Mouse (Mus musculus): ENCODE results near the gene Jak2. TPM values are rescaled to one million over a fixed set of nuclear protein-coding genes. Genes with fewer than 3 reads are reported as not detected.
A peak's percentile ranks its signal among the peaks of the same experiment; 100 is the strongest.

Jak2 gene
- 10 to 100 TPM; 28.5 to 29.2 TPM for total RNA-seq (2021)

GRCm38 (mm10) chr19:29251191-29251957 is at the start of gene Jak2:
TSS of gene Jak2 (plus strand) at chr19:29251828.
- intact Hi-C loops (cut with DNase I), result loop anchor here (5.0 to 10.0 kb wide), 6 partner anchors 103 to 477 kb away; partner anchors contain the start of gene Rcl1
- peak; percentile 77 to 97 for DNase-seq (ENCODE audit: extremely low spot score in 1 of 2, low spot score in 2 of 2)

- intact Hi-C loops (cut with DNase I), result no loop called here
- no peak for DNase-seq (ENCODE audit: extremely low spot score in 1 of 2, low spot score in 2 of 2)
These were observed 48.3 kb upstream of the Jak2 start for GRCm38 (mm10) chr19:29203337-29203736.

- no peak for DNase-seq (ENCODE audit: extremely low spot score in 1 of 2, low spot score in 2 of 2)
- intact Hi-C loops (cut with DNase I), result no loop called here
These were observed 47.0 kb upstream of the Jak2 start for GRCm38 (mm10) chr19:29204583-29204982.

GRCm38 (mm10) chr19:29205267-29205666 is 46.4 kb upstream of the Jak2 start:
- no peak for DNase-seq (ENCODE audit: extremely low spot score in 1 of 2, low spot score in 2 of 2)
- intact Hi-C loops (cut with DNase I), result no loop called here

- intact Hi-C loops (cut with DNase I), result no loop called here
These were observed 41.7 kb upstream of the Jak2 start for GRCm38 (mm10) chr19:29209898-29210297.

GRCm38 (mm10) chr19:29210319-29210718 is 41.3 kb upstream of the Jak2 start:
- no peak for DNase-seq (ENCODE audit: extremely low spot score in 1 of 2, low spot score in 2 of 2)
- intact Hi-C loops (cut with DNase I), result no loop called here

More at GRCm38 (mm10) chr19:29209898-29210297, 41.7 kb upstream of the Jak2 start:
- DNase-seq (ENCODE audit: extremely low spot score in 1 of 2, low spot score in 2 of 2), result no peak

- DNase-seq (ENCODE audit: extremely low spot score in 1 of 2, low spot score in 2 of 2), result no peak
- intact Hi-C loops (cut with DNase I), result no loop called here
These were observed 35.7 kb upstream of the Jak2 start for GRCm38 (mm10) chr19:29215811-29216509.

GRCm38 (mm10) chr19:29221867-29222266 is 29.8 kb upstream of the Jak2 start:
- no peak for DNase-seq (ENCODE audit: extremely low spot score in 1 of 2, low spot score in 2 of 2)
- intact Hi-C loops (cut with DNase I), result no loop called here

GRCm38 (mm10) chr19:29224968-29225367 is 26.7 kb upstream of the Jak2 start:
- intact Hi-C loops (cut with DNase I), result no loop called here
- no peak for DNase-seq (ENCODE audit: extremely low spot score in 1 of 2, low spot score in 2 of 2)

- DNase-seq (ENCODE audit: extremely low spot score in 1 of 2, low spot score in 2 of 2), result no peak
- intact Hi-C loops (cut with DNase I), result no loop called here
These were observed 24.6 kb upstream of the Jak2 start for GRCm38 (mm10) chr19:29226996-29227395.

GRCm38 (mm10) chr19:29227941-29228590 is 23.6 kb upstream of the Jak2 start:
- intact Hi-C loops (cut with DNase I), result no loop called here
- no peak for DNase-seq (ENCODE audit: extremely low spot score in 1 of 2, low spot score in 2 of 2)

GRCm38 (mm10) chr19:29228989-29229388 is 22.6 kb upstream of the Jak2 start:
- intact Hi-C loops (cut with DNase I), result no loop called here
- DNase-seq (ENCODE audit: extremely low spot score in 1 of 2, low spot score in 2 of 2), result no peak

- DNase-seq (ENCODE audit: extremely low spot score in 1 of 2, low spot score in 2 of 2), result no peak
- intact Hi-C loops (cut with DNase I), result no loop called here
These were observed 18.9 kb upstream of the Jak2 start for GRCm38 (mm10) chr19:29232738-29233137.

GRCm38 (mm10) chr19:29236658-29237385 is 14.8 kb upstream of the Jak2 start:
- no peak for DNase-seq (ENCODE audit: extremely low spot score in 1 of 2, low spot score in 2 of 2)
- intact Hi-C loops (cut with DNase I), result no loop called here

GRCm38 (mm10) chr19:29238171-29238570 is 13.5 kb upstream of the Jak2 start:
- DNase-seq (ENCODE audit: extremely low spot score in 1 of 2, low spot score in 2 of 2), result no peak
- intact Hi-C loops (cut with DNase I), result no loop called here

GRCm38 (mm10) chr19:29239513-29240235 is 12.0 kb upstream of the Jak2 start:
- no peak for DNase-seq (ENCODE audit: extremely low spot score in 1 of 2, low spot score in 2 of 2)
- intact Hi-C loops (cut with DNase I), result no loop called here

- DNase-seq (ENCODE audit: extremely low spot score in 1 of 2, low spot score in 2 of 2), result no peak
- intact Hi-C loops (cut with DNase I), result no loop called here
These were observed 11.0 kb upstream of the Jak2 start for GRCm38 (mm10) chr19:29240676-29241075.

- no peak for DNase-seq (ENCODE audit: extremely low spot score in 1 of 2, low spot score in 2 of 2)
- intact Hi-C loops (cut with DNase I), result no loop called here
These were observed 10.0 kb upstream of the Jak2 start for GRCm38 (mm10) chr19:29241581-29241980.
